Mouse (Mus musculus): ENCODE results near the gene Foxf1. TPM values are rescaled to one million over a fixed set of nuclear protein-coding genes. Genes with fewer than 3 reads are reported as not detected.

The Foxf1 gene
- polyA plus RNA-seq, 1 experiment from 2014 or later = 15.1 TPM

DNA sequence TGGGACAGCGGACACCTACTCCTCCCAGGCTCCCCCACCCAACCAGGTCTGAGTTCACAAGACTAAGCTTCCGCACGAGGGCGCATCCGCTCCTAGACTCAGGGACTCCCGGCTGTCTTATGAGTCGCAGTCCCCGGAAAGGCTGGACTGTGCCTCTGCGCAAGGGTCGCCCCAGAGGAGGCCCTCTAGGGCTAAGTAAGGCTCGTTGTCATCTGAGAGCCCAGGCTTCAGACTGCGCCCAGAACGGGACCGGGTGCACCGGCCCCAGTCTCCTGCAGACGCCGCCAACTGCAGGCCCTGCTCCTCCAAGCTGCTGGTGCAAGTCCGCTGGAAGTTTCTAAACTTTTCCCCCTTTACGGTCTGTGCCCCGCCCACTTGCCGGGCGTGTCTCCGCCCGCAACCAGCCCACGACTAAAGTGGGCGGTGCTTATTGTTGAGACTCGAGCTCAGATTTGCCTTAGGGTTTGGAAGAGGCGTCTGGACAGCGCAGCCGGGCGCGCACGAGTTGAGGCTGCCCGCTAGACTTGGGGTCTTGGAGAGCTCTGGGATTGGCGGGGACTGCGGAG lies 41.2 kb downstream of the Foxf1 start:
- Histone ChIP-seq H3K27ac (no peak overlapping the region; the same call in 1 of the 2 replicates), H3K4me2 (peak overlapping the region; percentile 68), H3K36me3 (no peaks in the 10 kb centered on the region), H3K27me3 (peaks cover 100% of the 10 kb centered on the region), H3K9ac (0 out of 2 replicates have a peak overlapping the region, but pooled peaks have one; percentile 36), H3K4me3 (peak overlapping the region; percentile 40), H3K4me1 (peaks cover 40% of the 10 kb centered on the region), H3K9me3 (no peaks in the 10 kb centered on the region)
- ATAC-seq (ENCODE audit: insufficient number of reproducible peaks, insufficient read depth, low FRiP score, low TSS enrichment, low read depth) = peak; percentile 65
- under 1% methylated on average over 35 of the region's 36 CpGs for WGBS

DNA sequence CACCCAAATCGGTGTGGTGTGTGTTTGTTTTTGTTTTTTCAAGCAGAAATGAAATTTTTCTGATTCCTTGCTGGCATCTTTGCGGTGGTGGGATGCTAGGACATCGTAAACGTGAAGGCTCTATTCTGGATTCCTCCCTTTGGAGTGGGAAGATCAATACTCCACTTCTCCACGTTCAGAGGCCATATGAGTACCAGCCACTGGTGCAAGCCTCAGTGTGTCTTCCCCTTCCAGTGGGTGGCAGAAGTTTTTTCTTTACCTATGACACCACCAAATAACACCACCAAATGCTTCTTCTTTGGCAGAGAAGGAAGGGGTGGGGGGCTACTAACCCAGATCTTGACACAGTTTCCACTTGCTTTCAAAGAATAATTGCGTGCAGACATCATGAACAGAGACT lies 42.0 kb downstream of the Foxf1 start:
- Histone ChIP-seq H3K36me3 (no peaks in the 10 kb centered on the region), H3K4me2 (peak overlapping the region; percentile 68), H3K4me3 (peak overlapping the region; percentile 40), H3K27ac (no peak overlapping the region), H3K4me1 (peaks cover 38% of the 10 kb centered on the region), H3K9me3 (no peaks in the 10 kb centered on the region), H3K9ac (no peak overlapping the region), H3K27me3 (peaks cover 100% of the 10 kb centered on the region)
- ATAC-seq (ENCODE audit: insufficient number of reproducible peaks, insufficient read depth, low FRiP score, low TSS enrichment, low read depth) = no peak
- WGBS = 5% methylated on average over 6 of the region's 6 CpGs

DNA sequence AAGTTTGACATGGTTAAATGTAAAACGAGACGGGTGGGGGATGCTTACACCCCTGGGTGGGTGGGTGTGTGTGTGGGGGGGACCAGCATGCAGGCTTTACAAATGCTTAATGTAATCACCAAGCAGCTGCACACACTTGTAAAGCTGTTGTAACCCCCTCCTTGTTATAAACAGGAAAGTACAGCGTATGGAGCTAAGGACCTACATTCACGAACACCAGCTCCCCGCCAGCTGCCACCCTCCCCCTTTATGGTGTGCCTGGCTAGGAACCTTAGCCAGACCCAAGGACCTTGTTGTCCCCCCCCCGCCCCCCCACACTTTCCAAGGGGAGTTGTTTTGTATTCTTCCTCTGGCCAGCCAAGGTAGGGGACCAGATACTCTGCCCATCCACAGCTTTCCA lies 42.5 kb downstream of the Foxf1 start:
- peaks cover 36% of the 10 kb centered on the region for H3K4me1 ChIP-seq
- WGBS = 4% methylated on average over 6 of the region's 6 CpGs
- no peak for ATAC-seq (ENCODE audit: insufficient number of reproducible peaks, insufficient read depth, low FRiP score, low TSS enrichment, low read depth)
- H3K9ac ChIP-seq = no peak overlapping the region
- peaks cover 99% of the 10 kb centered on the region for H3K27me3 ChIP-seq
- H3K36me3 ChIP-seq = no peaks in the 10 kb centered on the region
- no peaks in the 10 kb centered on the region for H3K9me3 ChIP-seq
- H3K4me3 ChIP-seq = no peak overlapping the region
- no peak overlapping the region for H3K4me2 ChIP-seq
- H3K27ac ChIP-seq = no peak overlapping the region

DNA sequence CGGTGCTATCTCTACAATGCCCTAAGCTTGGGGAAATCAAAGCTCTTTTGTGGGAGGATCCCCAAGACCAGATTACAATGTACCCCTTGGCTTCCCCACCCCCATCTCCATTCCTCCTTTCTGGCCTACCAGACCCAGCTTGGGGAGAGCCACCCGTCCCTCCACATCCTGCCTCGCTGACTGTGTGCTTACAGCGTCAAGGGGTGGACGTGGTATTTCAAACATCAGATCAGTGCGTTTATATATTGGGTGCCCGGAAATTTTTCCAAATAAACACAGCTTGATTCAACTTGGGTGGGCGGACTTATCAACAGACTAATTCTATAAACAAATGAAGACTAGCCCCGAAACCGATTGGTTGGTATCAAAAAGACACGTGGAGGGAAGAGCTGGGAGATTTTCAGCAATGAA lies 43.1 kb downstream of the Foxf1 start:
- Histone ChIP-seq H3K36me3 (no peaks in the 10 kb centered on the region), H3K9me3 (no peaks in the 10 kb centered on the region), H3K4me1 (peaks cover 36% of the 10 kb centered on the region), H3K27me3 (peaks cover 99% of the 10 kb centered on the region), H3K4me3 (no peak overlapping the region), H3K4me2 (no peak overlapping the region), H3K9ac (no peak overlapping the region), H3K27ac (no peak overlapping the region)
- 3% methylated on average over 11 of the region's 11 CpGs for WGBS
- ATAC-seq (ENCODE audit: insufficient number of reproducible peaks, insufficient read depth, low FRiP score, low TSS enrichment, low read depth) = no peak

DNA sequence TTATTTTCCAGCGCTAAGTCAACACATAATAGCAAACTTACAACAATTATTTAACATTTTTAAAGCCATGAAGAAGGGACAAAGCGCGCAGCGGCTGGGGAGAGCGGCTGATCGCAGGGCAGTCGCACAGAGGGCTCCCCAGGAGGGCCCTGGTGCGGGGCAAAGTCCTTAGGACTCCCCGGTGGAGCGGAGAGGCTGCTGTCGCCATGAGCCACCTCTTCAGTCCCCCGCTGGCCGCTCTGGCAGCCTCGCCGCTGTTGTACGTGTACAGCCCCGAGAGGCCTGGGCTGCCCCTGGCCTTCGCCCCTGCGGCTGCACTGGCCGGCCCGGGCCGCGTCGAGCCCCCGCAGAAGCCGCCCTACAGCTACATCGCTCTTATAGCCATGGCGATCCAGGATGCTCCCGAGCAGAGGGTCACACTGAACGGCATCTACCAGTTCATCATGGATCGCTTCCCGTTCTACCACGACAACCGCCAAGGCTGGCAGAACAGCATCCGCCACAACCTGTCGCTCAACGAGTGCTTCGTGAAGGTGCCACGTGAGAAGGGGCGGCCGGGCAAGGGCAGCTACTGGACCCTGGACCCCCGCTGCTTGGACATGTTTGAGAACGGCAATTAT lies 43.7 kb downstream of the Foxf1 start, which contains the start of gene Foxl1:
TSS of gene Foxl1 (plus strand) at position 185 of the 620 bp plus-strand sequence.
- Histone ChIP-seq H3K27me3 (peaks cover 99% of the 10 kb centered on the region), H3K9ac (peak within 1 kb of the TSS; percentile 38; the same call in 1 of the 2 replicates), H3K4me3 (peak within 1 kb of the TSS; percentile 31), H3K4me1 (peaks cover 36% of the 10 kb centered on the region), H3K27ac (no peak within 1 kb of the TSS), H3K9me3 (no peaks in the 10 kb centered on the region), H3K4me2 (peak within 1 kb of the TSS; percentile 43), H3K36me3 (no peaks in the 10 kb centered on the region)
- no peak for ATAC-seq (ENCODE audit: insufficient number of reproducible peaks, insufficient read depth, low FRiP score, low TSS enrichment, low read depth)
- WGBS = 4% methylated on average over 43 of the region's 43 CpGs

DNA sequence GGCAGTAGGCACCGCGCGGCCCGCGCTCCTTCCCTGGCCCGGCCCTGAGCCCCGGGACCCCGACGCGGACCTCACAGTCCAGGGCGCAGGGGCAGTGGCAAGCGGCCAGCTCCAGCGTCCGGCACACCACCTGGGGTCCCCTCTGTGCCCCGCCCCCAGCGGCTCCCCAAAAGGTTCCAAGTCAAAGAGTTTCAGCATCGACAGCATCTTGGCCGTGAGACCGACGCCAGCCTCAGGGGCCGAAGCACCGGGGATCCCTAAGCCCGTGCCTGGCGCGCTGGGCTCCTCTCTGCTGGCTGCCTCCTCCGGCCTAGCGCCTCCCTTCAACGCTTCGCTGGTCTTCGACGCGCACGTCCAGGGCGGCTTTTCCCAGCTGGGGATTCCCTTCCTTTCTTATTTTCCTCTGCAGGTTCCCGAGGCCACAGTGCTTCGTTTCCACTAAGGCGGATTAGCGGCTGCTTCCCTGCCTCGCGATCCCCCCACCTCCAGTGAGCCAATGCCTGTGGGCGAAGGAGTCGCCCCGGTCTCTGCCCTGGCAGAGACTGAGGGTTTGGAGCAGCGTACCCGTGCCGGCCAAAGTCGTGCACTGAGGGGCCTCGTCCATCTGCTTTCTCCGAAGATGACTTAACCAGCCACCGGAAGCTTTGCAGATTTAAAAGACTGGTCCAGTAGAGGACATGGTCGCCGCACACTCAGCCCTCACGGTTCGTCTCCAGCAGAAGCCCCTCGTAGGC lies 44.5 kb downstream of the Foxf1 start:
- no peaks in the 10 kb centered on the region for H3K36me3 ChIP-seq
- peak overlapping the region; percentile 38; the same call in 1 of the 2 replicates for H3K9ac ChIP-seq
- WGBS = 2% methylated on average over 55 of the region's 55 CpGs
- H3K27ac ChIP-seq = no peak overlapping the region
- no peak for ATAC-seq (ENCODE audit: insufficient number of reproducible peaks, insufficient read depth, low FRiP score, low TSS enrichment, low read depth)
- peaks cover 92% of the 10 kb centered on the region for H3K27me3 ChIP-seq
- H3K4me2 ChIP-seq = peak overlapping the region; percentile 43
- H3K9me3 ChIP-seq = no peaks in the 10 kb centered on the region
- peaks cover 36% of the 10 kb centered on the region for H3K4me1 ChIP-seq
- H3K4me3 ChIP-seq = peak overlapping the region; percentile 31

DNA sequence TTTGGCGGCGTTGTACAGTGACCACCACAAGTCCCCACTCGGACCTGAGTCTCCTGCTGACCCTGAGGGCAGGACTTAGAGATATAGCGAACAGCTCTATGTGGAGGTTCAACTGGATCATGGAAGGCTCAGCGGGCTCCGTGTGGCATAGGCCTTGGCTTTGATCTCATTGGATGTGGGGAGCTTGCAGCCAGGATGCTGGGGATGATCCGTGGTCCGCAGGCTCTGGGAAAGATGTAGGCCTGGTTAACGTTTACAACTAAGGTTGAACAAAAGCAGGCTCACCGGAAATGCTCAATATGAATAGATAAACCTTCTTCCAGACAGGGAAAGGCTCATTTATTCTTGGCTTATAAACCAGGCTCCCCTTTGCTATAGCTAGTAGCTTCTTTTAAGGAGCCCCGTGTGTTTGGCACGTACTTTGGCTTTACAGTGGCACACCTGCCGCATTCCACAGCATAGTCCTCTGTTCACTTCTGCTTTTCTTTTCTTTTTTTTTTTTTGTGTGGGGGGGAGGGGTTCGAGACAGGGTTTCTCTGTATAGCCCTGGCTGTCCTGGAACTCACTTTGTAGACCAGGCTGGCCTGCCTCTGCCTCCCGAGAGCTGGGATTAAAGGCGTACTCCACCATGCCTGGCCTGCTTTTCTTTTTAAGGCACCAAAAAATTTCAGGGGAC lies 45.2 kb downstream of the Foxf1 start:
- Histone ChIP-seq H3K9ac (no peak overlapping the region), H3K27ac (no peak overlapping the region), H3K4me1 (peaks cover 36% of the 10 kb centered on the region), H3K36me3 (no peaks in the 10 kb centered on the region), H3K27me3 (peaks cover 92% of the 10 kb centered on the region), H3K4me3 (no peak overlapping the region), H3K4me2 (peak overlapping the region; percentile 43; the same call in 1 of the 2 replicates), H3K9me3 (no peaks in the 10 kb centered on the region)
- 16% methylated on average over 16 of the region's 16 CpGs for WGBS
- no peak for ATAC-seq (ENCODE audit: insufficient number of reproducible peaks, insufficient read depth, low FRiP score, low TSS enrichment, low read depth)

DNA sequence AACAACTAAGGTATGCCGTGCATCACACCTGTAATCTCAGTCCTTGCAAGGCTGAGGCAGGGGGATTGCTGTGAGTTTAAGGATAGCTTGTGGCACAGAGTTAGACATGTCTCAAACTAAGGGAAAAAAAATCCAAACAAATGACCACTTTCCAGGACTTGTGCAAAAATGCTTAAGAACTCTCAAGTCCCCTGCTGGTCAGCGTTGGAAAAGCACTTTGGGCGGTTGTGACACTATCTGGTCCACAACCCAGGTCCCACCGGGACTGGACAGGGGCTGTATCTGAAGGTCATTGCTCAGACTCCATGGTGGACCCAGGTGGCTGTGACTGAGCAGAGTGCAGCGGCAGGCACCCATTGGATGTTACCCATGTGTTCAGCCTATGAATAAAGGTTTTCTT lies 46.3 kb downstream of the Foxf1 start:
- no peak for ATAC-seq (ENCODE audit: insufficient number of reproducible peaks, insufficient read depth, low FRiP score, low TSS enrichment, low read depth)
- no peak overlapping the region for H3K4me3 ChIP-seq
- H3K9ac ChIP-seq = no peak overlapping the region
- peaks cover 30% of the 10 kb centered on the region for H3K4me1 ChIP-seq
- no peaks in the 10 kb centered on the region for H3K9me3 ChIP-seq
- peaks cover 81% of the 10 kb centered on the region for H3K27me3 ChIP-seq
- no peak overlapping the region for H3K4me2 ChIP-seq
- H3K27ac ChIP-seq = no peak overlapping the region
- H3K36me3 ChIP-seq = no peaks in the 10 kb centered on the region
- WGBS = 33% methylated on average over 5 of the region's 5 CpGs

DNA sequence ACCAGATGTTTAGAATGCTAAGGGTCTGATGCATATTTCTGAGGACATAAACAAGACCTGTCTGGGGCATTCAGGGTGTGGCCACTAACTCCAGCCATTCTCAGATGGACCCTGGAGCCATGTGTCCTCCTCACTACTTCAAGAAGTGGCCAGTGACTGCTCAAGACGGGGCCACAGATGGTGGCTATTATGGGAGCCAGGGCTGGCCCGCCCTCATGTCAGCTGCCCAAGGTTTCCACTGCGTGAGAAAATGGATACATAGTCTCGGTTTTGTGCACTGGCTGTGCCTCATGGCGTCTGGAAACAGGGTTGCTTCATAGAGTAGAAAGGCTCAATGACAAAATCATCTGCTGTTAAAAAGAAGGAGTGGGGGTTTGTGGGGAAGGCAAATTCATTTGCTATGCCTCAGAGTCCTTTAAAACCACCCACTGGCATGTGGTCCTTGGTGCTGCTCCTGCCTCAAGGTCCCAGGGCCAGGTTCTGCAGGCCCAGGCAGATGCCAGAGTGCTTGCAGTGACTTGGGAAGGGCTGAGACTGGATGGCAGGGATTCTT lies 48.9 kb downstream of the Foxf1 start:
- no peak for ATAC-seq (ENCODE audit: insufficient number of reproducible peaks, insufficient read depth, low FRiP score, low TSS enrichment, low read depth)
- H3K9ac ChIP-seq = no peak overlapping the region
- H3K4me1 ChIP-seq = peaks cover 24% of the 10 kb centered on the region
- H3K27me3 ChIP-seq = peaks cover 55% of the 10 kb centered on the region
- no peak overlapping the region for H3K27ac ChIP-seq
- 38% methylated on average over 5 of the region's 5 CpGs for WGBS
- no peaks in the 10 kb centered on the region for H3K36me3 ChIP-seq
- no peak overlapping the region for H3K4me3 ChIP-seq
- H3K4me2 ChIP-seq = no peak overlapping the region
- peaks cover 11% of the 10 kb centered on the region for H3K9me3 ChIP-seq

DNA sequence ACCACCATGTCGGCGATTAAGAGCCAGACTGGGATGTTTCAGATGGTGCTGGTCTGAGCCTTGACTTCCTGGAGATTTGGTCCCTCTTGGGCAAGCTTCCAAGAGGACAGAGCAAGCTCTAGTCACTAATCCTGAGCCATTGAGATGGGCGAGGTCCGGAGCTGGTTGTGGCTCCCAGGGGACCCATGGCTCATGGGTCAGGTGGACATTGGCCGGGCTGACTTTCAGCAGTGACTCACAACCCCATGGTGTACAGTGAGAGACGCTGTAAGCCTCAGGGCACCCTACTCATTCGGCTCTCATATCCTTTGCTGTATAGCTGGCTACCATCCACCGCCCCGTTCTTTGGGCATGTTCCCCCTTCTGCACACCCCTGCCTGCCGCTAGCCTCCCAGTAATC lies 49.9 kb downstream of the Foxf1 start:
- 88% methylated on average over 10 of the region's 10 CpGs for whole genome bisulfite sequencing
- Histone ChIP-seq H3K27me3 (peaks cover 45% of the 10 kb centered on the region), H3K4me3 (no peak overlapping the region), H3K27ac (no peak overlapping the region), H3K36me3 (no peaks in the 10 kb centered on the region), H3K9ac (no peak overlapping the region), H3K9me3 (peaks cover 15% of the 10 kb centered on the region), H3K4me1 (peaks cover 13% of the 10 kb centered on the region; the same call in 1 of the 2 replicates), H3K4me2 (no peak overlapping the region)
- no peak for ATAC-seq (ENCODE audit: insufficient number of reproducible peaks, insufficient read depth, low FRiP score, low TSS enrichment, low read depth)

DNA sequence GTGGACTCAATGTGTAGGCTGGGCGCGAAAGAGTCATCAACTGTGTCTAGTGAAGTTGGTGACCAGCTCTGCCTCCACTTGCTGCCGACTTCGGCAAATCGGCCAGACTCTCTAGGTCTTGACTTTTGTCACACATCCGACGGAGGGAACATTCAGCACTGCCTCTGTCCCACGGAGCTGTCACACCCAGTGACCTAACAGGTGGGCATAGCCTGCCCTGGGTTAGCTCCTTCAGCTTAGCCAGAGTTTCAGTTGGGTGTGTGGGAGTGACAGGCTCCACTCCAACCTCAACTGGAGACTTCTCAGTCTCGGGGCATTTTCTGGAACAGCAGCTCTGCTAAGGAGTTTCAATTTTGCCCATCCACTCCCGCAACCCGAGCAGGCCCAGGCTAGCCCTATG lies 50.3 kb downstream of the Foxf1 start:
- H3K9ac ChIP-seq = no peak overlapping the region
- peaks cover 10% of the 10 kb centered on the region; the same call in 1 of the 2 replicates for H3K4me1 ChIP-seq
- no peak overlapping the region for H3K27ac ChIP-seq
- peaks cover 15% of the 10 kb centered on the region for H3K9me3 ChIP-seq
- H3K4me2 ChIP-seq = no peak overlapping the region
- no peaks in the 10 kb centered on the region for H3K36me3 ChIP-seq
- no peak overlapping the region for H3K4me3 ChIP-seq
- H3K27me3 ChIP-seq = peaks cover 41% of the 10 kb centered on the region
- no peak for ATAC-seq (ENCODE audit: insufficient number of reproducible peaks, insufficient read depth, low FRiP score, low TSS enrichment, low read depth)
- 88% methylated on average over 11 of the region's 11 CpGs for WGBS
